Mouse (Mus musculus) stomach, embryonic 14.5 days (tissue): ENCODE measurements around the gene A930018P22Rik. TPM values are rescaled to one million over a fixed set of nuclear protein-coding genes. Genes with fewer than 3 reads are reported as not detected.
"Not testable (repeated sequence)": the region's sequence is repeated elsewhere in the genome, so short reads cannot be mapped to it uniquely, and the experiment has no call there.

Source experiments
- ATAC-seq: fragments of 200-750 bp; cut with Nextera tagmentation; 2 replicates; pipeline ENCODE4 v1.8.0; 2017; ENCODE audit warnings: low read depth, moderate TSS enrichment; ENCODE audit not compliant: insufficient number of reproducible peaks, insufficient read depth, low FRiP score
- H3K27ac ChIP-seq: fragments of 300-500 bp; sonication (generic); 2 replicates; pipeline ENCODE4 v1.5.1; 2014; ENCODE audit warnings: mild to moderate bottlenecking, low read length, moderate library complexity, mixed read lengths
- H3K27me3 ChIP-seq: fragments of 300-500 bp; sonication (generic); 2 replicates; pipeline ENCODE4 v1.6.1; 2014; ENCODE audit warnings: low read length, control low read depth, mixed read lengths; ENCODE audit not compliant: control insufficient read depth, insufficient read depth
- H3K36me3 ChIP-seq: fragments of 300-500 bp; sonication (generic); 2 replicates; pipeline ENCODE4 v1.6.1; 2014; ENCODE audit warnings: mild to moderate bottlenecking, control low read depth, low read length, moderate library complexity, mixed read lengths; ENCODE audit not compliant: control insufficient read depth, insufficient read depth
- H3K4me1 ChIP-seq: fragments of 300-500 bp; sonication (generic); 2 replicates; pipeline ENCODE4 v1.6.1; 2014; ENCODE audit warnings: low read length, control low read depth, mixed read lengths; ENCODE audit not compliant: control insufficient read depth, insufficient read depth
- H3K4me2 ChIP-seq: fragments of 300-500 bp; sonication (generic); replicated peaks from 2 replicates; pipeline ENCODE4 v1.6.1; 2014; ENCODE audit warnings: low read depth, low read length, control low read depth
- H3K4me3 ChIP-seq: fragments of 300-500 bp; sonication (generic); 2 replicates; pipeline ENCODE4 v1.5.1; 2014; ENCODE audit warnings: low read depth, low read length, control low read depth
- H3K9ac ChIP-seq: fragments of 300-500 bp; sonication (generic); replicated peaks from 2 replicates; pipeline ENCODE4 v1.6.1; 2014; ENCODE audit warnings: low read depth, mild to moderate bottlenecking, control low read depth, low read length, moderate library complexity, mixed read lengths
- H3K9me3 ChIP-seq: fragments of 300-500 bp; sonication (generic); 2 replicates; pipeline ENCODE4 v1.6.1; 2016; ENCODE audit warnings: low read depth, low read length, control low read depth; ENCODE audit not compliant: control insufficient read depth
- WGBS: fragments of 180-500 bp; shearing (Covaris S2); extraction: QIAGEN DNeasy Blood & Tissue Kit; methylation state at CpG from one replicate; pipeline ENCODE4 v1.1.7; 2014; 5-methylcytosine and 5-hydroxymethylcytosine counted together
- polyA plus RNA-seq: library from polyadenylated mRNA; unstranded; fragments of >200 nt; fragmentation: Nextera tagmentation; extraction: Ambion mirVana; gene quantifications from 2 replicates; pipeline ENCODE4 v1.2.1, GENCODE M21; 2014

Gene A930018P22Rik
- polyA plus RNA-seq: not detected in 2 replicates

DNA sequence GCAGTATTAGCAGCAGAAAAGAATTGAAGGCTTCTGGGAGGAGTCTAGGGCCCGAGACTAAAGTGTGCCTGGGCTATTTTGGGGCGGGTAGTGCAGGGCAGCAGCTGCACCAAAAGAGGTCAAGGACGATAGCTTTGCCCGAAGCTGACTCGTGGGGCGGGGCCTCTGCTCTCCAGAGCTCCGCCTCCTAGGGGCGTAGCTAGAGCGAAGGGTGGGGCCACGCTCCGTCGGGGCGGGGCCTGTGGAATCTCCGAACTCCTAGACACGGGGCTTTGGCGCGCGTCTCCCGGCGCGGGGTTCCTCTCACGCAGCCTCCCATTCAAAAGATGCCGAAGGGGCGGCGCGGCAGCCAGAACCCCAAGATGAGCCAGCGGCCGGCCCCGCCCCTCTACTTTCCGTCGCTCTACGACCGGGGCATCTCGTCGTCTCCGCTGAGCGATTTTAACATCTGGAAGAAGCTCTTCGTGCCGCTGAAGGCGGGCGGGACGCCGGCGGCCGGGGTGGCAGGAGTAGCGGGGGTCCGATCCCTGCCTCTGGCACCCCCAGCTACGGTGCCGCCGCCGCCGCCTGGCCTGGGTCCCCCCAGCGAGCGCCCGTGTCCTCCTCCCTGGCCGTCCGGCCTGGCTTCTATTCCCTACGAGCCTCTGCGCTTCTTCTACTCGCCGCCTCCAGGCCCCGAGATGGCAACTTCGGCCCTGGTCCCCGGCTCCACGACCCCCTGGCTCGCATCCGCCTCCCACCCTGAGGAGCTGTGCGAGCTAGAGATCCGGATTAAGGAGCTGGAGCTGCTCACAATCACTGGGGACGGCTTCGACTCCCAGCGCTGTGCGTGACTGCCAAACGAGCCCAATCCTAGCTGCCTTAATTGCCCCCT is at the start of gene A930018P22Rik:
Gene A930018P22Rik, plus strand, starts transcription at position 265 of the 874 bp plus-strand sequence.
- no peaks in the 10 kb centered on the region for H3K9me3 ChIP-seq
- H3K36me3 ChIP-seq: no peaks in the 10 kb centered on the region
- under 1% methylated on average over 63 of the region's 74 CpGs for WGBS
- H3K27me3 ChIP-seq: no peaks in the 10 kb centered on the region
- peak; percentile 94 for ATAC-seq
- peak within 1 kb of the TSS; percentile 67 for H3K4me3 ChIP-seq
- H3K4me1 ChIP-seq: peaks cover 6% of the 10 kb centered on the region; the same call in 1 of the 2 replicates
- peak within 1 kb of the TSS; percentile 7; the same call in 1 of the 2 replicates for H3K27ac ChIP-seq
- peak within 1 kb of the TSS; percentile 94 for H3K4me2 ChIP-seq
- H3K9ac ChIP-seq: peak within 1 kb of the TSS; percentile 79

DNA sequence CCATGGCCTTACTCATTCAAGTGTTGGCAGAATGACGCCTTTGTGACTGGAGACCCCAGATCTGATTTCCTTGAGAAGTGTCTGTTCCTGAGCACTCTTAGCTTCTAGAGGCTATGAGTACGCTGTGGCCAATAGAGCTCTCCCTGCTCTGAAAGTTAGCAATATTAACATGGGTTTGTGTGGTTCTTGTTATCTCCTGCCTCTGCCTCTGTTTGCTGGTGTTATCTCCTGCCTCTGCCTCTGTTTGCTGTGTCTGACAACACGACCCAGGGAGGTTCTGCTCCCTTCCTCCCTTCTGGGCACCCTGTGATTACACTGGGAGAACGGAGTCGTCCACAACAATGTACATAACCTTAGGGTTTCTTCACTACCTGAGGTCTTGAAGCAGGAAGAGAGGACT is 44.3 kb upstream of the A930018P22Rik start:
- H3K36me3 ChIP-seq, H3K27me3 ChIP-seq, H3K4me3 ChIP-seq, H3K27ac ChIP-seq, H3K9ac ChIP-seq, H3K9me3 ChIP-seq, H3K4me2 ChIP-seq, H3K4me1 ChIP-seq: not testable (repeated sequence)
- 55% methylated on average over 5 of the region's 5 CpGs for WGBS
- peak; percentile 69; the same call in 1 of the 2 replicates for ATAC-seq

DNA sequence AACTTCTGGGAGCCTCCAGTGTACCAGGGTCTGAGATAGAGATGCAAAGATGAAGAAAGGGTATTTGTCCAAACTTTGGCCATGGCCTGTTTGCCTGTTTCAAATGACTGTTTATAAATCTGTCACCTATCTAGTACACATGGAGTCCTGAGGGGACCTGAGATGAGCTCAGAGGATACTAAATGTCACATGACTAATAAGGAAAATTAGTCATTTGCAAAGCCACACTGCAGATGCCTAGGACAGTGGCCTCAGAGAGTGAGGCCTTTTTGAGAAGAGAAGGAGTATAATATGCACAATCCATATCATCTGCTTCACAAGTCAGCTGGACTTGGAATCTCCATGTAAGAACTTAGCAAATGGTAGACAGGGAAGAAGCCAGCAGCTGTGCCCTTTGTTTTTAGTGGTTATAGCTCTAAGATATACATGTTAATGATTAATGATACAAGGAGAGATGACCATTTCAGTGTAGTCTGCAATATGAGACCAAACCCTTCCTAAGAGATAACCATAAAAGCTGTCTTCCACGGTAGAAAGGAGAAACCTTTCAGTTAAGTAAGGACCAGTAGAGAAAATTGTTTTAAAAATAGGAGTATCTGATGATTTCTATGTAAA is 41.0 kb upstream of the A930018P22Rik start:
- not testable (repeated sequence) for H3K36me3 ChIP-seq, H3K27me3 ChIP-seq, H3K27ac ChIP-seq, ATAC-seq, H3K4me3 ChIP-seq, H3K9me3 ChIP-seq, H3K4me1 ChIP-seq, H3K9ac ChIP-seq, H3K4me2 ChIP-seq
- no CpG with 5 or more reads among the region's 1 CpGs for WGBS

- H3K27ac ChIP-seq: no peak overlapping the region
- no peak for ATAC-seq
Measured at GRCm38 (mm10) chr2:104082474-104082873, 40.1 kb upstream of the A930018P22Rik start.

DNA sequence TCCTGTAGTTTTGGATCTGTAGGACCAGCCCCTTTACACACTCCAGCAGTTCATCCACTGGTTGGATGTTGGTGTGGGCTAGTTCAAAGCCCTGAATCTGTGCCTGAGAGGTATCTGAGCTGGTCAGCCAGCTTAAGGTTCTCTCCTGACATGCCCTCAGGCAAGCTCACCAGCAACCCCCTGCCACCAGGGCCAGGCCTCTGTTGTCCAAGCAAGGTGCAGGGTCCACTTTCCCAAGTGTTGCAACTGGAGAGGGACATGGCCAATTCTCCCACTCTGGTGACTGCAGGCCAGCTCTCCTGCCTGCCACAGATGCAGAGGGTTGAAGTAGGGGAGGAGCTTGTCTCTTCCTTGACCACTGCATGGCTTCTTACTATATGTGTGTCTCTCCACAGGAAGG is 38.5 kb upstream of the A930018P22Rik start:
- H3K4me3 ChIP-seq: not testable (repeated sequence)

More at GRCm38 (mm10) chr2:104082474-104082873, 40.1 kb upstream of the A930018P22Rik start:
- Histone ChIP-seq H3K4me3 (no peak overlapping the region), H3K27me3 (no peaks in the 10 kb centered on the region), H3K4me2 (no peak overlapping the region), H3K9ac (no peak overlapping the region), H3K4me1 (no peaks in the 10 kb centered on the region), H3K36me3 (no peaks in the 10 kb centered on the region), H3K9me3 (no peaks in the 10 kb centered on the region)

DNA sequence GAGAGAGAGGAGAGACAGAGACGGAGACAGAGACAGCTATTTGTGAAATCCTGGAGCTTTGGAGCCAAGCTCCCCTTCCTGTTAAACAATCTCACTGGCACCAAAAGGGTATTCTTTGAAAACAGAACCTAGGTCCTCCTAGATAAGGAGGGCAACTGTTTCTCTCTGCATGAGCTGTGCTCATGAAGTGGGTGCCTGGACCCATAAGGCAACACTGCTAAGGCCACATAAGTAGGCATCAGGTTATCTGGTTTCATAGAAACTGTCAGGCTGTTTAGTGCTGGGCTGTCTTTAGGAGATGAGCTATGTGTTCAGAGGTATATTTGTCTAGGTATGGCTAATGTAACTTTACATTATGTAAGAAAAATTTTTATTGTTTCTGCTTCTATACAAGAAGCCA is 35.0 kb upstream of the A930018P22Rik start:
- 73% methylated on average over 1 of the region's 1 CpGs for WGBS
- ATAC-seq, H3K9ac ChIP-seq: not testable (repeated sequence)

More for the DNA sequence above, 38.5 kb upstream of the A930018P22Rik start:
- not testable (repeated sequence) for ATAC-seq, H3K36me3 ChIP-seq, H3K27me3 ChIP-seq, H3K4me1 ChIP-seq, H3K9ac ChIP-seq, H3K27ac ChIP-seq, H3K9me3 ChIP-seq, H3K4me2 ChIP-seq

GRCm38 (mm10) chr2:104093305-104093704 is 29.3 kb upstream of the A930018P22Rik start:
- H3K4me3 ChIP-seq: no peak overlapping the region
- no peaks in the 10 kb centered on the region for H3K36me3 ChIP-seq
- H3K27ac ChIP-seq: no peak overlapping the region
- no peak overlapping the region for H3K9ac ChIP-seq
- H3K4me2 ChIP-seq: no peak overlapping the region
- WGBS: 74% methylated on average over 2 of the region's 2 CpGs
- no peak for ATAC-seq
- H3K9me3 ChIP-seq: no peaks in the 10 kb centered on the region
- no peaks in the 10 kb centered on the region for H3K27me3 ChIP-seq
- no peaks in the 10 kb centered on the region for H3K4me1 ChIP-seq

More for the DNA sequence above, 35.0 kb upstream of the A930018P22Rik start:
- not testable (repeated sequence) for H3K4me1 ChIP-seq, H3K4me2 ChIP-seq, H3K36me3 ChIP-seq, H3K27ac ChIP-seq, H3K9me3 ChIP-seq, H3K4me3 ChIP-seq, H3K27me3 ChIP-seq

- no peaks in the 10 kb centered on the region for H3K27me3 ChIP-seq
- no peaks in the 10 kb centered on the region for H3K9me3 ChIP-seq
- H3K27ac ChIP-seq: peak within 1 kb of the TSS; percentile 72
- peak within 1 kb of the TSS; percentile 47; the same call in 1 of the 2 replicates for H3K9ac ChIP-seq
- H3K4me3 ChIP-seq: peak within 1 kb of the TSS; percentile 54
- H3K36me3 ChIP-seq: no peaks in the 10 kb centered on the region
- H3K4me2 ChIP-seq: peak within 1 kb of the TSS; percentile 63
- H3K4me1 ChIP-seq: no peaks in the 10 kb centered on the region
- 1% methylated on average over 15 of the region's 15 CpGs for WGBS
- peak; percentile 92 for ATAC-seq
Measured at GRCm38 (mm10) chr2:104095741-104096213, 26.8 kb upstream of the A930018P22Rik start, which contains the start of gene Cd59a. Gene Cd59a, plus strand, starts transcription at chr2:104095801.
